Mouse (Mus musculus) small intestine, adult 2 months (tissue): Measurements from ENCODE around the gene Rnf141. TPM values are rescaled to one million over a fixed set of nuclear protein-coding genes. Genes with fewer than 3 reads are reported as not detected.

ENCODE experiments used
- H3K27ac ChIP-seq: fragments of 200-500 bp; 2 replicates; pipeline ENCODE4 v1.5.1; 2012; ENCODE audit warnings: low read depth, low read length, control low read depth, inconsistent platforms; ENCODE audit not compliant: insufficient read depth
- H3K27me3 ChIP-seq: fragments of 200-500 bp; 2 replicates; pipeline ENCODE4 v1.6.1; 2012; ENCODE audit warnings: mild to moderate bottlenecking, moderate library complexity, low read length, inconsistent platforms; ENCODE audit not compliant: control insufficient read depth, insufficient read depth
- H3K36me3 ChIP-seq: fragments of 200-500 bp; 2 replicates; pipeline ENCODE4 v1.6.1; 2012; ENCODE audit warnings: mild to moderate bottlenecking, low read length, control low read depth, inconsistent platforms; ENCODE audit not compliant: control insufficient read depth, insufficient read depth
- H3K4me1 ChIP-seq: fragments of 200-500 bp; 2 replicates; pipeline ENCODE4 v1.6.1; 2012; ENCODE audit warnings: low read length, inconsistent platforms, mixed read lengths; ENCODE audit not compliant: control insufficient read depth, insufficient read depth, insufficient read length
- H3K4me3 ChIP-seq: fragments of 200-500 bp; 2 replicates; pipeline ENCODE4 v1.5.1; 2012; ENCODE audit warnings: low read depth, mild to moderate bottlenecking, control low read depth, inconsistent platforms, low read length, moderate library complexity
- CTCF ChIP-seq: fragments of 200-500 bp; IDR thresholded peaks from 2 replicates; pipeline ENCODE4 v1.5.1; 2012; ENCODE audit warnings: low read depth, mild to moderate bottlenecking, control low read depth, inconsistent platforms, low read length, moderate library complexity, mixed read lengths; ENCODE audit not compliant: insufficient replicate concordance, insufficient read length; ENCODE audit errors: extremely low read depth
- POLR2A ChIP-seq: fragments of 200-500 bp; IDR thresholded peaks from 2 replicates; pipeline ENCODE4 v1.6.1; 2012; ENCODE audit warnings: low read depth, mild to moderate bottlenecking, control low read depth, inconsistent platforms, low read length, moderate library complexity
- WGBS: fragments of 180-500 bp; shearing (Covaris S2); methylation state at CpG from one replicate; pipeline ENCODE4 v1.1.7; 2018; 5-methylcytosine and 5-hydroxymethylcytosine counted together
- polyA plus RNA-seq: library from polyadenylated mRNA; depleted of rRNA; stranded (reverse); fragments of >200 nt; gene quantifications from 2 replicates; pipeline ENCODE4 v1.2.3, GENCODE M21; 2012; rRNA removed

Rnf141 gene
- polyA plus RNA-seq, 1 experiment = 21.2 TPM

- H3K27ac ChIP-seq = no peak overlapping the region
- no peak overlapping the region for H3K4me3 ChIP-seq
- no peaks in the 10 kb centered on the region for H3K4me1 ChIP-seq
- no peaks in the 10 kb centered on the region for H3K36me3 ChIP-seq
- TF ChIP-seq CTCF (no peak), POLR2A (no peak)
- H3K27me3 ChIP-seq = no peaks in the 10 kb centered on the region
- 68% methylated on average over 4 of the region's 4 CpGs for WGBS
These were observed 93.4 kb downstream of the Rnf141 start for GRCm38 (mm10) chr7:110750834-110751233.

Other genes with a start within 250 kb of the Rnf141 start
- gene Sbf2, start 229.5 kb downstream of the Rnf141 start, polyA plus RNA-seq = 5.4 and 13.7 TPM in 2 replicates
- gene Adm, start 216.8 kb downstream of the Rnf141 start, polyA plus RNA-seq = 2.8 and 3.4 TPM in 2 replicates
- gene Ampd3, start 76.3 kb downstream of the Rnf141 start, polyA plus RNA-seq = 5.2 and 6.9 TPM in 2 replicates
- 3.4 and 8.9 TPM in 2 replicates for gene Lyve1, start 18.8 kb upstream of the Rnf141 start, polyA plus RNA-seq
- 11.7 and 14.8 TPM in 2 replicates for gene Mrvi1, start 138.0 kb upstream of the Rnf141 start, polyA plus RNA-seq
- gene Ctr9, start 184.5 kb upstream of the Rnf141 start, polyA plus RNA-seq = 2.3 and 3.9 TPM in 2 replicates
- 17.3 and 28.7 TPM in 2 replicates for gene Eif4g2, start 238.6 kb upstream of the Rnf141 start, polyA plus RNA-seq